Mouse (Mus musculus) intestine, postnatal 0 days (tissue): ENCODE measurements at regions not wholly inside any gene's neighbourhood (a gene's known extent, or its start where the extent isn't known, plus 50 kb on each side); places are given as distances from the start of the nearest gene placed in this dataset.

ENCODE experiments used
- ATAC-seq: fragments of 200-750 bp; cut with Nextera tagmentation; 2 replicates; pipeline ENCODE4 v1.8.0; 2017; ENCODE audit warnings: mild to moderate bottlenecking, moderate TSS enrichment, moderate library complexity
- H3K27ac ChIP-seq: fragments of 300-500 bp; sonication (generic); 2 replicates; pipeline ENCODE4 v1.5.1; 2014; ENCODE audit warnings: mild to moderate bottlenecking, low read depth, low read length, moderate library complexity
- H3K27me3 ChIP-seq: fragments of 300-500 bp; sonication (generic); replicated peaks from 2 replicates; pipeline ENCODE4 v1.6.1; 2014; ENCODE audit warnings: low read length, mixed read lengths; ENCODE audit not compliant: control insufficient read depth, insufficient read depth
- H3K36me3 ChIP-seq: fragments of 300-500 bp; sonication (generic); 2 replicates; pipeline ENCODE4 v1.6.1; 2014; ENCODE audit warnings: mild to moderate bottlenecking, moderate library complexity; ENCODE audit not compliant: control insufficient read depth, insufficient read depth
- H3K4me1 ChIP-seq: fragments of 300-500 bp; sonication (generic); replicated peaks from 2 replicates; pipeline ENCODE4 v1.6.1; 2014; ENCODE audit warnings: antibody characterized with exemption, low read length, mixed read lengths; ENCODE audit not compliant: control insufficient read depth, insufficient read depth
- H3K4me2 ChIP-seq: fragments of 300-500 bp; sonication (generic); replicated peaks from 2 replicates; pipeline ENCODE4 v1.6.1; 2014; ENCODE audit warnings: low read depth, mild to moderate bottlenecking, moderate library complexity
- H3K4me3 ChIP-seq: fragments of 300-500 bp; sonication (generic); 2 replicates; pipeline ENCODE4 v1.5.1; 2014; ENCODE audit warnings: low read depth, low read length
- H3K9ac ChIP-seq: fragments of 300-500 bp; sonication (generic); 2 replicates; pipeline ENCODE4 v1.6.1; 2014; ENCODE audit warnings: mild to moderate bottlenecking, low read depth, low read length
- H3K9me3 ChIP-seq: fragments of 300-500 bp; sonication (generic); 2 replicates; pipeline ENCODE4 v1.6.1; 2016; ENCODE audit warnings: mixed run types; ENCODE audit not compliant: control insufficient read depth
- CTCF ChIP-seq: sonication (generic); IDR thresholded peaks from 2 replicates; pipeline ENCODE4 v1.5.1; 2016; ENCODE audit warnings: low read depth, mild to moderate bottlenecking, control low read depth, antibody characterized with exemption, moderate library complexity
- WGBS: fragments of 180-500 bp; shearing (Covaris S2); extraction: QIAGEN DNeasy Blood & Tissue Kit; methylation state at CpG from one replicate; pipeline ENCODE4 v1.1.7; 2014; 5-methylcytosine and 5-hydroxymethylcytosine counted together

GRCm38 (mm10) chr5:45000996-45001395 is 201.5 kb upstream of the Ldb2 start:
- no peak overlapping the region for H3K9ac ChIP-seq
- H3K4me3 ChIP-seq, result no peak overlapping the region
- H3K9me3 ChIP-seq, result no peaks in the 10 kb centered on the region
- no peaks in the 10 kb centered on the region for H3K4me1 ChIP-seq
- TF ChIP-seq CTCF, result no peak
- H3K4me2 ChIP-seq, result no peak overlapping the region
- no peak overlapping the region for H3K27ac ChIP-seq
- no peaks in the 10 kb centered on the region for H3K27me3 ChIP-seq
- no peaks in the 10 kb centered on the region for H3K36me3 ChIP-seq
- no peak for ATAC-seq

GRCm38 (mm10) chr5:44999032-44999431 is 199.6 kb upstream of the Ldb2 start:
- Histone ChIP-seq H3K4me1 (no peaks in the 10 kb centered on the region), H3K27me3 (no peaks in the 10 kb centered on the region), H3K27ac (no peak overlapping the region), H3K9me3 (no peaks in the 10 kb centered on the region), H3K36me3 (no peaks in the 10 kb centered on the region), H3K4me2 (no peak overlapping the region), H3K4me3 (no peak overlapping the region), H3K9ac (no peak overlapping the region)
- no peak for TF ChIP-seq CTCF
- 66% methylated on average over 3 of the region's 3 CpGs for WGBS
- no peak for ATAC-seq

DNA sequence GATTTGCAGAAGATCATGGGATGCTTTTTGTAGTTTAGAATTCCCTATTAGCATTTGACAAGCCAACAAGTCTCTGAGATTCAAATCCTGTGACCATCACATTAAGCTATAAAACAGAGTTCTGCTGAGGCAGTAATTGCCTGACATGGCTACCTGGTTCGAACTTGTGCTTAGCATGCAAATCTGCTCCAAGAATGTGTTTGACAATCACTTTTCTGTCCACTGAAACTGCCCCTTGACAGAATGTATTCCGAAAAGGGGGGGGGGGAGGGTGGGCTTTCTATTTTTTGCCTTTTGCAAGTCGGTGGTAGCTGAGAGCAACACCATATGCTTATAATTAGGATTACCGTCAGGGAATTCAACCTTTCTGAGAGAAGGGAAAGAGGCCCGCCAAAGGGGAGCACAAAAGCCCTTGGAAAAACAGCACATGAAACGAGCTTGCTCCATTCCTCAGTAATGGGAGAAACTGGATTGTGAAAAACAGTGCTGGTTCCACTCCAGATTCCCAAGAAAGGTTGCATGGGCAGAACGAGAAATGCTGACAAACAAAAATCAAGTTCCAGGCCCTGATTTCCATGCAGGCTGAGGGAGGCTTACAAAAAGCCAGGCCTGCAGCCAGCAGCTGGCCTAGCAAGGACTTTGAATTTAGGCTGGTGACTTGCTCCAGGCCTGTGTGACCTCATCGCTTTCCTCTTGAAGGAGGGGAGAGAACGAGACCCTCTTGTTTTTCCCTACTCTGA is 176.1 kb upstream of the Ldb2 start:
- Histone ChIP-seq H3K27ac (no peak overlapping the region), H3K27me3 (no peaks in the 10 kb centered on the region)
- 49% methylated on average over 9 of the region's 9 CpGs for WGBS

GRCm38 (mm10) chr5:44943023-44943921 is 143.8 kb upstream of the Ldb2 start:
- Histone ChIP-seq H3K27ac (no peak overlapping the region), H3K9me3 (no peaks in the 10 kb centered on the region), H3K36me3 (no peaks in the 10 kb centered on the region), H3K4me2 (no peak overlapping the region), H3K4me3 (no peak overlapping the region), H3K27me3 (no peaks in the 10 kb centered on the region), H3K9ac (no peak overlapping the region), H3K4me1 (no peaks in the 10 kb centered on the region)
- no peak for TF ChIP-seq CTCF
- no peak for ATAC-seq
- WGBS, result 37% methylated on average over 7 of the region's 7 CpGs

More for the DNA sequence above, 176.1 kb upstream of the Ldb2 start:
- Histone ChIP-seq H3K9ac (no peak overlapping the region), H3K9me3 (no peaks in the 10 kb centered on the region), H3K4me3 (no peak overlapping the region), H3K36me3 (no peaks in the 10 kb centered on the region), H3K4me2 (no peak overlapping the region), H3K4me1 (no peaks in the 10 kb centered on the region)
- no peak for TF ChIP-seq CTCF
- no peak for ATAC-seq

GRCm38 (mm10) chr5:44942575-44942974 is 143.1 kb upstream of the Ldb2 start:
- no peak for ATAC-seq
- H3K4me2 ChIP-seq, result no peak overlapping the region
- H3K9me3 ChIP-seq, result no peaks in the 10 kb centered on the region
- no peak for TF ChIP-seq CTCF
- H3K27me3 ChIP-seq, result no peaks in the 10 kb centered on the region
- no peak overlapping the region for H3K9ac ChIP-seq
- no peaks in the 10 kb centered on the region for H3K4me1 ChIP-seq
- no peak overlapping the region for H3K27ac ChIP-seq
- H3K36me3 ChIP-seq, result no peaks in the 10 kb centered on the region
- WGBS, result 63% methylated on average over 2 of the region's 2 CpGs
- H3K4me3 ChIP-seq, result no peak overlapping the region

GRCm38 (mm10) chr5:44925476-44925875 is 126.0 kb upstream of the Ldb2 start:
- no peaks in the 10 kb centered on the region for H3K27me3 ChIP-seq
- no peak for ATAC-seq
- no peak overlapping the region for H3K4me3 ChIP-seq
- no peak overlapping the region for H3K9ac ChIP-seq
- no peaks in the 10 kb centered on the region for H3K4me1 ChIP-seq
- WGBS, result 24% methylated on average over 2 of the region's 2 CpGs
- TF ChIP-seq CTCF, result no peak
- H3K36me3 ChIP-seq, result no peaks in the 10 kb centered on the region
- H3K4me2 ChIP-seq, result no peak overlapping the region
- H3K9me3 ChIP-seq, result no peaks in the 10 kb centered on the region
- no peak overlapping the region for H3K27ac ChIP-seq
